Mouse (Mus musculus): Measurements from ENCODE around the gene Mcl1. TPM values are rescaled to one million over a fixed set of nuclear protein-coding genes. Genes with fewer than 3 reads are reported as not detected.

The Mcl1 gene
- polyA plus RNA-seq, 1 experiment: 436 TPM

- no peak for TF ChIP-seq GATA1 (IDR thresholded peaks at IDR 0.05; ENCODE audit: low read length)
Measured at GRCm38 (mm10) chr3:95709044-95709443, 50.5 kb downstream of the Mcl1 start.

- TF ChIP-seq GATA1 (IDR thresholded peaks at IDR 0.05; ENCODE audit: low read length): no peak
Measured at GRCm38 (mm10) chr3:95709967-95710366, 51.4 kb downstream of the Mcl1 start.

Other genes with a start within 250 kb of the Mcl1 start
- 49.7 and 51.0 TPM in 2 replicates for gene Arnt, start 224.4 kb upstream of the Mcl1 start, polyA plus RNA-seq (2012)
- not detected in 2 replicates for gene Ctsk, start 159.5 kb upstream of the Mcl1 start, polyA plus RNA-seq (2012)
- gene Ctss, start 132.0 kb upstream of the Mcl1 start, polyA plus RNA-seq (2012): not detected in 2 replicates
- gene Hormad1, start 99.1 kb upstream of the Mcl1 start, polyA plus RNA-seq (2012): not detected in 2 replicates
- gene Golph3l, start 69.9 kb upstream of the Mcl1 start, polyA plus RNA-seq (2012): 1.8 and 2.5 TPM in 2 replicates
- gene Ensa, start 33.8 kb upstream of the Mcl1 start, polyA plus RNA-seq (2012): 26.3 and 26.9 TPM in 2 replicates
- gene Adamtsl4, start 29.1 kb downstream of the Mcl1 start, polyA plus RNA-seq (2012): not detected in 2 replicates
- gene Ecm1, start 80.8 kb downstream of the Mcl1 start, polyA plus RNA-seq (2012): 13.3 and 13.4 TPM in 2 replicates
- 30.7 and 60.5 TPM in 2 replicates for gene Tars2, start 101.4 kb downstream of the Mcl1 start, polyA plus RNA-seq (2012)
- gene Rprd2, start 160.1 kb downstream of the Mcl1 start, polyA plus RNA-seq (2012): 7.3 and 8.7 TPM in 2 replicates
- 14.4 and 15.7 TPM in 2 replicates for gene Prpf3, start 197.1 kb downstream of the Mcl1 start, polyA plus RNA-seq (2012)
- 23.8 and 280 TPM in 2 replicates for gene Mrps21, start 212.7 kb downstream of the Mcl1 start, polyA plus RNA-seq (2012)
- 0.11 and 0.30 TPM in 2 replicates for gene Ciart, start 223.5 kb downstream of the Mcl1 start, polyA plus RNA-seq (2012)
- not detected in 2 replicates for gene BC028528, start 233.2 kb downstream of the Mcl1 start, polyA plus RNA-seq (2012)
- gene Aph1a, start 235.2 kb downstream of the Mcl1 start, polyA plus RNA-seq (2012): 129 and 230 TPM in 2 replicates
- gene Car14, start 245.9 kb downstream of the Mcl1 start, polyA plus RNA-seq (2012): not detected in 2 replicates